Mouse (Mus musculus) kidney, postnatal 0 days (tissue): ENCODE results near the gene Cntnap2. TPM values are rescaled to one million over a fixed set of nuclear protein-coding genes. Genes with fewer than 3 reads are reported as not detected.
A peak's percentile ranks its signal among the peaks of the same experiment; 100 is the strongest.

Source experiments
- ATAC-seq: fragments of 200-750 bp; cut with Nextera tagmentation; replicated peaks from 2 replicates; pipeline ENCODE4 v1.8.0; 2017; ENCODE audit warnings: low read depth, moderate number of reproducible peaks, moderate TSS enrichment, moderate library complexity; ENCODE audit not compliant: low FRiP score
- DNase-seq: peaks from one replicate; pipeline ENCODE4 v3.0.0-alpha.2; 2016; ENCODE audit warnings: low spot score
- H3K27ac ChIP-seq: fragments of 300-500 bp; sonication (generic); 2 replicates; pipeline ENCODE4 v1.5.1; 2014; ENCODE audit warnings: mild to moderate bottlenecking
- H3K27me3 ChIP-seq: fragments of 300-500 bp; sonication (generic); 2 replicates; pipeline ENCODE4 v1.6.1; 2014; ENCODE audit warnings: low read length, mixed read lengths; ENCODE audit not compliant: insufficient read depth
- H3K36me3 ChIP-seq: fragments of 300-500 bp; sonication (generic); 2 replicates; pipeline ENCODE4 v1.6.1; 2014; ENCODE audit warnings: low read length, mixed read lengths; ENCODE audit not compliant: insufficient read depth
- H3K4me1 ChIP-seq: fragments of 300-500 bp; sonication (generic); replicated peaks from 2 replicates; pipeline ENCODE4 v1.6.1; 2014; ENCODE audit warnings: antibody characterized with exemption, low read length, mixed read lengths; ENCODE audit not compliant: insufficient read depth
- H3K4me2 ChIP-seq: fragments of 300-500 bp; sonication (generic); 2 replicates; pipeline ENCODE4 v1.6.1; 2014; ENCODE audit warnings: mild to moderate bottlenecking, low read length, moderate library complexity, mixed read lengths
- H3K4me3 ChIP-seq: fragments of 300-500 bp; sonication (generic); replicated peaks from 2 replicates; pipeline ENCODE4 v1.5.1; 2014; ENCODE audit warnings: low read depth, low read length
- H3K9ac ChIP-seq: fragments of 300-500 bp; sonication (generic); 2 replicates; pipeline ENCODE4 v1.6.1; 2014; ENCODE audit warnings: low read depth, low read length
- H3K9me3 ChIP-seq: fragments of 300-500 bp; sonication (generic); replicated peaks from 2 replicates; pipeline ENCODE4 v1.6.1; 2016; ENCODE audit warnings: low read length, inconsistent platforms, mixed read lengths
- CTCF ChIP-seq: IDR thresholded peaks from 2 replicates; pipeline ENCODE4 v1.5.1; 2016; ENCODE audit warnings: antibody characterized with exemption, low read depth, mild to moderate bottlenecking, moderate library complexity
- WGBS: fragments of 180-500 bp; shearing (Covaris S2); extraction: QIAGEN DNeasy Blood & Tissue Kit; methylation state at CpG from one replicate; pipeline ENCODE4 v1.1.7; 2014; 5-methylcytosine and 5-hydroxymethylcytosine counted together
- polyA plus RNA-seq: library from polyadenylated mRNA; unstranded; fragments of >200 nt; fragmentation: Nextera tagmentation; extraction: Ambion mirVana; gene quantifications from 2 replicates; pipeline ENCODE4 v1.2.1, GENCODE M21; 2015

The Cntnap2 gene
- polyA plus RNA-seq, 1 experiment from 2014 or later: 2.8 TPM

DNA sequence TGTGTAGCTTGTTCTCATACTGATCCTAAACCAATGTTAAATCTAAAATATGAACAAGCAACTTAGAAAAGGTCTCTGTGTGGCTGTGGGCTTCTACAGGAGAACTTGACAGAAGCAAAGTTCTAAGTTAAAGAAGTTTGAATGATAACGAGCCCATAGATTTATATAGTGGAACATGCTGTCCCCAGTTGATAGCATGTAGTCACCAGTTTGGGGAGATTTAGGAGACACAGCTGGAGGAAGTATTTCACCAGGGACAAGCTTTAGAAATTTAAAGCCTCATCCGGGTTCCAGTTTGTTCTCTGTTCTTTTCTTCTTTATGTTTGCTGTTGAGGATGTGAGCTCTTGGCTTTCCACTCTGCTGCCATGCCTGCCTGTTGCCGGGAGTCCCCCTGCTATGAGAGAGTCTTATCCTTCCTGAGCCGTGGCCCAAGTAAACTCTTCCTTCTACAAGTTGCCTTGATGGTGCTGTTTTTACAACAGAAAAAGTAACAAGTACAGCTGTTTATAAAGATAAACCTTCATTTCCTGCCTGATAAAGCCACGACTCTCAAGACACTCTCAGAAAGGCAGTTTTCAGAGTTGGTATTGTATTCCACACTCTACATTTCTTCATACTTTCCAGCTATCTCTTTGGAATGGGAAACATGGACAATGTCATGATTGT lies 2264.1 kb downstream of the Cntnap2 start:
- H3K4me1 ChIP-seq: peaks cover 5% of the 10 kb centered on the region; the same call in 1 of the 2 replicates
- no peak for ATAC-seq
- H3K9ac ChIP-seq: no peak overlapping the region
- peak overlapping the region; percentile 8; the same call in 1 of the 2 replicates for H3K27ac ChIP-seq
- H3K9me3 ChIP-seq: no peaks in the 10 kb centered on the region
- TF ChIP-seq CTCF: no peak
- H3K36me3 ChIP-seq: no peaks in the 10 kb centered on the region
- H3K4me2 ChIP-seq: no peak overlapping the region
- WGBS: 33% methylated on average over 5 of the region's 5 CpGs
- no peak overlapping the region for H3K4me3 ChIP-seq
- peak; percentile 49 for DNase-seq
- no peaks in the 10 kb centered on the region for H3K27me3 ChIP-seq

DNA sequence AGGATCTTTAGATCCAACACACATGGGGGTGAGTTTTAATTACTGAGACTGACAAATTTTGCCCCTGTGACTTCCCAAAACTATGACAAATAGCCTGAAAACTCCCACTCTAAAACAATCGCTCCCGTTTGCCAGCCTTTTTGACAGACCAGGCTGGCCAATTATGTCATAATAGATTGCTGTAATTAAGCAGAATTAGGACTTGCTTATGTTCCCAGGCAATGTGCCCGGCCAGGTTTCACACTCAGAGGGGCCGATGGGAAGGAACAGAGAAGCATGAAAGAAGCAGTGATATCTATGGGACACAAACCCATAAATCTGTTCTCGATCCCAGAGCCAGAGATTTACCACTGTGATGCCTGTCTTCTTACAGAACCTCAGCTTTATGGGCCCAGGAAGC lies 2264.7 kb downstream of the Cntnap2 start:
- Histone ChIP-seq H3K4me3 (no peak overlapping the region), H3K9ac (no peak overlapping the region), H3K27me3 (no peaks in the 10 kb centered on the region), H3K9me3 (no peaks in the 10 kb centered on the region), H3K4me2 (no peak overlapping the region), H3K36me3 (no peaks in the 10 kb centered on the region), H3K27ac (no peak overlapping the region), H3K4me1 (peaks cover 5% of the 10 kb centered on the region; the same call in 1 of the 2 replicates)
- DNase-seq: peak; percentile 23
- WGBS: 11% methylated on average over 5 of the region's 5 CpGs
- TF ChIP-seq CTCF: no peak
- no peak for ATAC-seq

DNA sequence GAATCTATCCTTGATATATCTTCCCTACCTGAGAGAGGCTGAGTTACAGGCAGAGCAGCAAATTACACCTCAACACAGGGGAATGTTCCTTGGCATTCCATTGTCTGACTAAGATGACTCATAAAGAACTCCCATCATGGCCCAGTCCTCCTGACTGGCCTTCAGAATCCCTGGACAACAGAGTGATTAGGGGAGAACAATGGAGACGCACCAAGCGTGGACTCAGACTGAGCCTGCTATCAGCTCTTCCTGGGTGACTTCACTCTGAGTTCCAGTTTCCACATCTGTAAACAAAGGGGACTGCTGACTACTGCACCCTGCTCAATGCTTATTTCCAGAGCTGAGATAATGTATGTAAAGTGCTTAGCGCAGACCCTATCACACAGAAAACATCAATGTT lies 2269.1 kb downstream of the Cntnap2 start:
- Histone ChIP-seq H3K9ac (no peak overlapping the region), H3K4me2 (no peak overlapping the region), H3K27ac (no peak overlapping the region), H3K9me3 (no peaks in the 10 kb centered on the region), H3K4me1 (no peaks in the 10 kb centered on the region), H3K27me3 (no peaks in the 10 kb centered on the region), H3K36me3 (no peaks in the 10 kb centered on the region), H3K4me3 (no peak overlapping the region)
- TF ChIP-seq CTCF: no peak
- ATAC-seq: no peak
- WGBS: 94% methylated on average over 3 of the region's 3 CpGs
- no peak for DNase-seq

DNA sequence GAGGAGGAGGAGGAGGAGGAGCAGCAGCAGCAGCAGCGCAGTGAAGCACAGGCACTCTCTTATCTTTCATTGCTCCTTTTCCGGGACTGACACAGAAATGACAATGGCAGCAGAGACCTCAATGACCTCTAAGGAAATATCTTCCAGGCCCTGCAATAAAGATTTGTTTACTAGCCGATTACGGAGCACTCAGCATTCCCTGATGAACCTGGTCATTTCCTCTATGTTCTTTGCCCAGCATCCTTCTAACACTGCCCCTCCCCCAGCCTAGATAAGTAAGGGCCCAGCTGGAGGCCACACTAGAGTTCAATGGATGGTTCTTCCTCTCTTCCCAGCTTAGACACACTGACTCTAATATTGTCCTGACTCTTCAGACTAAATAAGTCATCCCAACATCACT lies 2270.1 kb downstream of the Cntnap2 start:
- no peak for ATAC-seq
- H3K36me3 ChIP-seq: no peaks in the 10 kb centered on the region
- H3K4me3 ChIP-seq: no peak overlapping the region
- H3K27ac ChIP-seq: no peak overlapping the region
- no peak for TF ChIP-seq CTCF
- H3K9me3 ChIP-seq: no peaks in the 10 kb centered on the region
- no peak overlapping the region for H3K9ac ChIP-seq
- no peaks in the 10 kb centered on the region for H3K27me3 ChIP-seq
- DNase-seq: peak; percentile 48
- no peak overlapping the region for H3K4me2 ChIP-seq
- no peaks in the 10 kb centered on the region for H3K4me1 ChIP-seq
- WGBS: 21% methylated on average over 4 of the region's 4 CpGs

DNA sequence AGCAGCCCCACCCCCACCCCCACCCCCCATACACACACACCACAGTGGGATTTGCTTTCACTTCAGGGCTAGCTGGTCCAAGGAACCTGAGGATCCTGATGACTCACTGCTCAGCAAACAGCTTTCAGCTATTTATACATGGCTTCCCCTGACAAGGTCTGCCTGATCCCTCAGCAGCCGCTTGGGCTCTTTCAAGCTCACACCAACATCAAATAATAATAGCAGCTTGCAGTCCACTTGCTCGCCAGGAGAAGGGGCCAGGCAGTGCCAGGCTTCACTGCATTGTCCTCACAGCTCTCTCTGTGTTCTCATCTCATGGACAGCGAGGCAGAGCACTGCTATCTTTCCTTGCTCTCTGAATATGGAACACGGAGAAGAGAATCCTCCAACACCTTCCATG lies 2273.9 kb downstream of the Cntnap2 start:
- Histone ChIP-seq H3K9me3 (no peaks in the 10 kb centered on the region), H3K4me3 (no peak overlapping the region), H3K9ac (no peak overlapping the region), H3K36me3 (no peaks in the 10 kb centered on the region), H3K27ac (no peak overlapping the region), H3K27me3 (no peaks in the 10 kb centered on the region), H3K4me1 (no peaks in the 10 kb centered on the region), H3K4me2 (no peak overlapping the region)
- WGBS: 51% methylated on average over 4 of the region's 4 CpGs
- no peak for TF ChIP-seq CTCF
- no peak for ATAC-seq
- no peak for DNase-seq

DNA sequence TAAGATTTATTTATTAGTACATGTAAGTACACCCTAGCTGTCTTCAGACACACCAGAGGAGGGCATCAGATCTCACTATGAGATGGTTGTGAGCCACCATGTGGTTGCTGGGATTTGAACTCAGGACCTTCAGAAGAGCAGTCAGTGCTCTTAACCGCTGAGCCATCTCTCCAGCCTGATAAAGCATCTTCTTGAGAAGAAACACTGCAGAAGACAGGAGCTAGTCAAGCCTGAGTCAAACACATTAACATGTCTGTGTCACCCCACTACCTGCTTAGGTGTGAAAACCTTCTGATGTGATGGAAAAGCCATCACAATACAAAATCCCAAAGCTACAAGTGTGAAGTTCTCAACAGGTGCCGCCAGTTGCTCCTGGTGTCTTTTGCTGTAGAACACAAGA lies 2275.2 kb downstream of the Cntnap2 start:
- TF ChIP-seq CTCF: no peak
- WGBS: 94% methylated on average over 2 of the region's 2 CpGs

DNA sequence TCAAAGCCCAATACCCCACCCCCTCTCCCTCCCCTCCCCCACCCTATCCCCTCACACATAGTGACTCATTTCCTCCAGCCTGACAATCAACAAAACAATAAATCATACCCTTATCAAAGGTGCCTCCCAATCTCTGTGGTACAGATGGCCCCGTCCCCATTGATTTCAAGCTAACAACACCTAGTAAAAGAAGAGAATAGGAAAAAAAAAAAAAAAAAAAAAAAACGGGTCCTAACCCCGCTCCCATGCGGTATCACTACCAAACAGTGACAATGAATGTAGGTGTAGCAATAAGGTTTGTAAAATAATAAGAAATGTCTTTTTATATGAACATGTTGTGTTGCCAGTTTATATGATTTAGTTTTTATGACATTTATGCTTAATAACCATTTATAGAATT lies 2278.1 kb downstream of the Cntnap2 start:
- no peak for DNase-seq
- WGBS: 81% methylated on average over 4 of the region's 4 CpGs
- H3K27me3 ChIP-seq: no peaks in the 10 kb centered on the region
- no peak overlapping the region for H3K27ac ChIP-seq
- no peak overlapping the region for H3K4me2 ChIP-seq
- no peaks in the 10 kb centered on the region for H3K4me1 ChIP-seq
- H3K4me3 ChIP-seq: no peak overlapping the region
- no peaks in the 10 kb centered on the region for H3K9me3 ChIP-seq
- TF ChIP-seq CTCF: no peak
- no peaks in the 10 kb centered on the region for H3K36me3 ChIP-seq
- ATAC-seq: no peak
- no peak overlapping the region for H3K9ac ChIP-seq

More for the DNA sequence above, 2275.2 kb downstream of the Cntnap2 start:
- H3K27me3 ChIP-seq: no peaks in the 10 kb centered on the region
- H3K4me3 ChIP-seq: no peak overlapping the region
- no peaks in the 10 kb centered on the region for H3K9me3 ChIP-seq
- DNase-seq (no peak), ATAC-seq (no peak)
- no peaks in the 10 kb centered on the region for H3K4me1 ChIP-seq
- H3K36me3 ChIP-seq: no peaks in the 10 kb centered on the region
- H3K9ac ChIP-seq: no peak overlapping the region
- no peak overlapping the region for H3K27ac ChIP-seq
- no peak overlapping the region for H3K4me2 ChIP-seq
